Mouse (Mus musculus) midbrain, postnatal 0 days (tissue): ENCODE measurements around the gene Orc6. TPM values are rescaled to one million over a fixed set of nuclear protein-coding genes. Genes with fewer than 3 reads are reported as not detected.
A peak's percentile ranks its signal among the peaks of the same experiment; 100 is the strongest.

Experiments
- ATAC-seq: fragments of 200-750 bp; cut with Nextera tagmentation; 2 replicates; pipeline ENCODE4 v1.8.0; 2017; ENCODE audit warnings: moderate number of reproducible peaks, mild to moderate bottlenecking, moderate TSS enrichment, moderate library complexity; ENCODE audit not compliant: low FRiP score
- DNase-seq: peaks from one replicate; pipeline ENCODE4 v3.0.0-alpha.2; 2015; ENCODE audit warnings: low spot score
- H3K27ac ChIP-seq: fragments of 300-500 bp; sonication (generic); 2 replicates; pipeline ENCODE4 v1.5.1; 2014; ENCODE audit warnings: low read depth, mild to moderate bottlenecking, low read length, mixed read lengths
- H3K27me3 ChIP-seq: fragments of 300-500 bp; sonication (generic); 2 replicates; pipeline ENCODE4 v1.6.1; 2014; ENCODE audit warnings: low read length, control low read depth, mixed read lengths; ENCODE audit not compliant: insufficient read depth
- H3K36me3 ChIP-seq: fragments of 300-500 bp; sonication (generic); 2 replicates; pipeline ENCODE4 v1.6.1; 2014; ENCODE audit warnings: low read length, control low read depth, mixed read lengths; ENCODE audit not compliant: insufficient read depth
- H3K4me1 ChIP-seq: fragments of 300-500 bp; sonication (generic); 2 replicates; pipeline ENCODE4 v1.6.1; 2014; ENCODE audit warnings: mild to moderate bottlenecking, control low read depth, antibody characterized with exemption, low read length, mixed read lengths; ENCODE audit not compliant: insufficient read depth
- H3K4me2 ChIP-seq: fragments of 300-500 bp; sonication (generic); 2 replicates; pipeline ENCODE4 v1.6.1; 2014; ENCODE audit warnings: low read depth, mild to moderate bottlenecking, low read length, mixed read lengths; ENCODE audit not compliant: poor library complexity, severe bottlenecking
- H3K4me3 ChIP-seq: fragments of 300-500 bp; sonication (generic); 2 replicates; pipeline ENCODE4 v1.5.1; 2014; ENCODE audit warnings: low read depth, mild to moderate bottlenecking, low read length, moderate library complexity
- H3K9ac ChIP-seq: fragments of 300-500 bp; sonication (generic); replicated peaks from 2 replicates; pipeline ENCODE4 v1.6.1; 2014; ENCODE audit warnings: mild to moderate bottlenecking, low read length, moderate library complexity, mixed read lengths; ENCODE audit not compliant: poor library complexity, severe bottlenecking
- H3K9me3 ChIP-seq: fragments of 300-500 bp; sonication (generic); 2 replicates; pipeline ENCODE4 v1.6.1; 2016; ENCODE audit warnings: low read length, control low read depth
- CTCF ChIP-seq: IDR thresholded peaks from 2 replicates; pipeline ENCODE4 v1.5.1; 2016; ENCODE audit warnings: antibody characterized with exemption, mild to moderate bottlenecking
- WGBS: fragments of 180-500 bp; shearing (Covaris S2); extraction: QIAGEN DNeasy Blood & Tissue Kit; methylation state at CpG from one replicate; pipeline ENCODE4 v1.1.7; 2014; 5-methylcytosine and 5-hydroxymethylcytosine counted together
- polyA plus RNA-seq: library from polyadenylated mRNA; unstranded; fragments of >200 nt; fragmentation: Nextera tagmentation; extraction: Ambion mirVana; gene quantifications from 2 replicates; pipeline ENCODE4 v1.2.1, GENCODE M21; 2015
- total RNA-seq: library from RNA; depleted of rRNA; stranded (reverse); fragments of >200 nt; gene quantifications from 2 replicates; pipeline ENCODE4 v1.2.3, GENCODE M21; 2014

The Orc6 gene
- total and polyA plus RNA-seq, 2 experiments from 2014 or later: 33.4 to 60.0 TPM

GRCm38 (mm10) chr8:85303531-85303930, 4.1 kb downstream of the Orc6 start:
- TF ChIP-seq CTCF: no peak
- Histone ChIP-seq H3K9ac (no peak overlapping the region), H3K4me1 (peaks cover 7% of the 10 kb centered on the region; the same call in 1 of the 2 replicates), H3K4me3 (no peak overlapping the region), H3K27me3 (no peaks in the 10 kb centered on the region), H3K27ac (no peak overlapping the region), H3K4me2 (no peak overlapping the region), H3K36me3 (peaks cover 26% of the 10 kb centered on the region), H3K9me3 (no peaks in the 10 kb centered on the region)
- ATAC-seq (no peak), DNase-seq (no peak)
- WGBS: 82% methylated on average over 5 of the region's 5 CpGs

GRCm38 (mm10) chr8:85308564-85308963, 9.1 kb downstream of the Orc6 start:
- Histone ChIP-seq H3K9me3 (no peaks in the 10 kb centered on the region), H3K36me3 (peaks cover 22% of the 10 kb centered on the region), H3K27ac (no peak overlapping the region), H3K9ac (no peak overlapping the region), H3K4me1 (no peaks in the 10 kb centered on the region), H3K27me3 (no peaks in the 10 kb centered on the region), H3K4me3 (no peak overlapping the region), H3K4me2 (no peak overlapping the region)
- no peak for TF ChIP-seq CTCF
- DNase-seq (no peak), ATAC-seq (no peak)
- 100% methylated on average over 2 of the region's 2 CpGs for whole genome bisulfite sequencing

GRCm38 (mm10) chr8:85311743-85312142, 12.3 kb downstream of the Orc6 start:
- peak; percentile 74 for TF ChIP-seq CTCF
- DNase-seq (peak; percentile 48), ATAC-seq (no peak)

GRCm38 (mm10) chr8:85313036-85313435, 13.6 kb downstream of the Orc6 start:
- Histone ChIP-seq H3K4me1 (no peaks in the 10 kb centered on the region), H3K27me3 (no peaks in the 10 kb centered on the region), H3K4me3 (no peak overlapping the region), H3K9ac (no peak overlapping the region), H3K27ac (no peak overlapping the region), H3K4me2 (no peak overlapping the region), H3K36me3 (0 out of 2 replicates have a peak, but pooled peaks cover 5% of the 10 kb centered on the region), H3K9me3 (no peaks in the 10 kb centered on the region)
- ATAC-seq (no peak), DNase-seq (no peak)
- WGBS: 96% methylated on average over 3 of the region's 3 CpGs
- TF ChIP-seq CTCF: no peak

More at GRCm38 (mm10) chr8:85311743-85312142, 12.3 kb downstream of the Orc6 start:
- no peak overlapping the region for H3K9ac ChIP-seq
- H3K4me1 ChIP-seq: no peaks in the 10 kb centered on the region
- no peaks in the 10 kb centered on the region for H3K27me3 ChIP-seq
- no peak overlapping the region for H3K4me3 ChIP-seq
- peaks cover 11% of the 10 kb centered on the region for H3K36me3 ChIP-seq
- no peaks in the 10 kb centered on the region for H3K9me3 ChIP-seq
- no peak overlapping the region for H3K4me2 ChIP-seq
- H3K27ac ChIP-seq: no peak overlapping the region

GRCm38 (mm10) chr8:85318534-85318933, 19.1 kb downstream of the Orc6 start:
- no peak for ATAC-seq

GRCm38 (mm10) chr8:85321981-85322380, 22.5 kb downstream of the Orc6 start:
- no peak overlapping the region for H3K4me3 ChIP-seq
- no peaks in the 10 kb centered on the region for H3K27me3 ChIP-seq
- DNase-seq (no peak), ATAC-seq (no peak)
- no peaks in the 10 kb centered on the region for H3K9me3 ChIP-seq
- H3K4me2 ChIP-seq: no peak overlapping the region
- no peak overlapping the region for H3K27ac ChIP-seq
- no peak for TF ChIP-seq CTCF
- no peak overlapping the region for H3K9ac ChIP-seq
- no peaks in the 10 kb centered on the region for H3K4me1 ChIP-seq
- 94% methylated on average over 15 of the region's 15 CpGs for WGBS
- H3K36me3 ChIP-seq: no peaks in the 10 kb centered on the region

More at GRCm38 (mm10) chr8:85318534-85318933, 19.1 kb downstream of the Orc6 start:
- no peak overlapping the region for H3K27ac ChIP-seq
- no peaks in the 10 kb centered on the region for H3K4me1 ChIP-seq
- no peak overlapping the region for H3K4me2 ChIP-seq
- no peaks in the 10 kb centered on the region for H3K36me3 ChIP-seq
- 91% methylated on average over 4 of the region's 4 CpGs for WGBS
- no peaks in the 10 kb centered on the region for H3K9me3 ChIP-seq
- TF ChIP-seq CTCF: no peak
- no peak for DNase-seq
- H3K9ac ChIP-seq: no peak overlapping the region
- no peaks in the 10 kb centered on the region for H3K27me3 ChIP-seq
- no peak overlapping the region for H3K4me3 ChIP-seq
